7 mouse cellular contexts compared by ENCODE assay signal in genomic region chr11:21433726-21434125, GRCm38 (mm10).
DNase-seq lines count a peak whose midpoint lies in the region; ATAC-seq and TF ChIP-seq lines count a peak whose summit lies in the region.

No protein-coding gene starts in this region.

- no peaks in the 10 kb centered on the region; a peak in 1 of 4 replicates for H3K36me3 ChIP-seq in MEL (ENCODE audit: control insufficient read depth in 1 of 2, insufficient read depth in 2 of 2, low read length in 2 of 2)

- H3K4me1 ChIP-seq in MEL (ENCODE audit: control insufficient read depth in 1 of 2, insufficient read depth in 2 of 2, low read length in 2 of 2), result no peaks in the 10 kb centered on the region
- peaks cover 30% of the 10 kb centered on the region for H3K4me1 ChIP-seq in bone marrow macrophage, adult 2 months (ENCODE audit: control insufficient read depth, insufficient read depth, low read length)

- TF ChIP-seq RAD21 in MEL (IDR thresholded peaks at IDR 0.05; ENCODE audit: low read depth, low read length), result peak; percentile 11

- no peak for ATAC-seq in erythroid progenitor cell, adult 5-6 weeks (replicated peaks; ENCODE audit: low FRiP score, poor library complexity, severe bottlenecking)
- no peak for ATAC-seq in inflammation-experienced regulatory T-cells, adult 6 months

- peaks cover 2 to 4% of the 10 kb centered on the region in 2 experiments; a peak in 3 of 4 replicates for H3K27me3 ChIP-seq in MEL (ENCODE audit: control insufficient read depth in 1 of 2, insufficient read depth in 2 of 2, low read length in 2 of 2)

- H3K79me2 ChIP-seq in MEL (ENCODE audit: control insufficient read depth, insufficient read depth, low read length, poor library complexity), result no peaks in the 10 kb centered on the region

- TF ChIP-seq CTCF in layer of hippocampus, adult 2 months (conservative IDR thresholded peaks at IDR 0.05), result peak; percentile 78
- TF ChIP-seq CTCF in MEL (IDR thresholded peaks at IDR 0.05 in 2 of 3, conservative IDR thresholded peaks at IDR 0.05 in 1 of 3; ENCODE audit: control insufficient read depth in 1 of 3, insufficient read depth in 1 of 3, low read depth in 2 of 3, low read length in 3 of 3, poor library complexity in 1 of 3, severe bottlenecking in 1 of 3), result peak in 2 of 3 experiments; percentile 33 to 38; a peak in 4 of 6 replicates
- TF ChIP-seq CTCF in bone marrow macrophage, adult 2 months (IDR thresholded peaks at IDR 0.05; ENCODE audit: low read depth, low read length), result peak; percentile 29; the same call in 1 of the 2 replicates

- no peaks in the 10 kb centered on the region for H3K9me3 ChIP-seq in MEL (replicated peaks; ENCODE audit: insufficient read depth, low read length)

- H3K27ac ChIP-seq in layer of hippocampus, adult 2 months, result no peak overlapping the region
- H3K27ac ChIP-seq in MEL (ENCODE audit: control insufficient read depth, low read depth, low read length), result no peak overlapping the region
- no peak overlapping the region for H3K27ac ChIP-seq in bone marrow macrophage, adult 2 months (ENCODE audit: insufficient read depth, low read depth, low read length)

- no peak overlapping the region for H3K9ac ChIP-seq in MEL (ENCODE audit: control insufficient read depth, low read depth, low read length, poor library complexity, severe bottlenecking)

- no peak overlapping the region for H3K4me3 ChIP-seq in layer of hippocampus, adult 2 months
- no peak overlapping the region for H3K4me3 ChIP-seq in MEL (ENCODE audit: control insufficient read depth in 1 of 2, insufficient read depth in 1 of 2, low read depth in 2 of 2, low read length in 2 of 2)
- no peak overlapping the region for H3K4me3 ChIP-seq in bone marrow macrophage, adult 2 months (ENCODE audit: insufficient read depth, low read length)

- DNase-seq in layer of hippocampus, adult 2 months (ENCODE audit: low spot score in 2 of 2), result peak in 1 of 2 experiments; percentile 15
- no peak for DNase-seq in layer of hippocampus, adult 8-10 months (ENCODE audit: low spot score in 2 of 2)
- no peak for DNase-seq in MEL (ENCODE audit: low read depth, low spot score)
- DNase-seq in kidney, postnatal 36 days, result peak; percentile 20 to 38

- TF ChIP-seq POLR2A in MEL (IDR thresholded peaks at IDR 0.05; ENCODE audit: control insufficient read depth in 1 of 2, insufficient read depth in 1 of 2, low read depth in 1 of 2, low read length in 2 of 2, poor library complexity in 1 of 2), result no peak
- TF ChIP-seq POLR2A in bone marrow macrophage, adult 2 months (IDR thresholded peaks at IDR 0.05; ENCODE audit: borderline replicate concordance, low read depth, low read length), result no peak

- no peak for TF ChIP-seq EP300 in MEL (IDR thresholded peaks at IDR 0.05; ENCODE audit: low read depth in 1 of 2, low read length in 2 of 2)

TF ChIP-seq in MEL, 35 proteins besides CTCF, POLR2A, EP300 and RAD21:
- no peak for TF ChIP-seq RCOR1 (IDR thresholded peaks at IDR 0.05; ENCODE audit: low read depth, low read length)
- no peak for TF ChIP-seq ZNF384 (IDR thresholded peaks at IDR 0.05; ENCODE audit: low read depth, low read length)
- no peak for TF ChIP-seq HCFC1 (IDR thresholded peaks at IDR 0.05; ENCODE audit: low read depth, low read length)
- TF ChIP-seq SMC3 (IDR thresholded peaks at IDR 0.05; ENCODE audit: low read depth, low read length), result peak; percentile 45
- TF ChIP-seq MAZ (IDR thresholded peaks at IDR 0.05; ENCODE audit: low read depth, low read length), result no peak
- TF ChIP-seq TAL1 (IDR thresholded peaks at IDR 0.05; ENCODE audit: low read length), result no peak
- TF ChIP-seq KAT2A (conservative IDR thresholded peaks at IDR 0.05; ENCODE audit: low read depth, low read length), result no peak
- no peak for TF ChIP-seq POLR2AphosphoS2 (IDR thresholded peaks at IDR 0.05; ENCODE audit: low read length)
- peak; percentile 22; the same call in 1 of the 2 replicates for TF ChIP-seq ZC3H11A (IDR thresholded peaks at IDR 0.05; ENCODE audit: low read depth, low read length)

Comparison
In these comparisons a context has a peak if more than half of its experiments do, and no peak if none do; other contexts are left out.
1. DNase-seq: peak in kidney, postnatal 36 days (2 of 2); none in layer of hippocampus, adult 8-10 months (0 of 2) and MEL (single experiment).
2. Peak in every context shown above with its lines, with median percentiles within 50 percentile points of each other: CTCF ChIP-seq.